Mouse (Mus musculus) midbrain, embryonic 13.5 days (tissue): ENCODE results near the gene Tnfrsf25. TPM values are rescaled to one million over a fixed set of nuclear protein-coding genes. Genes with fewer than 3 reads are reported as not detected.

ENCODE experiments used
- ATAC-seq: fragments of 200-750 bp; cut with Nextera tagmentation; 2 replicates; pipeline ENCODE4 v1.8.0; 2017; ENCODE audit warnings: mild to moderate bottlenecking, moderate TSS enrichment, moderate library complexity
- H3K27ac ChIP-seq: fragments of 300-500 bp; sonication (generic); 2 replicates; pipeline ENCODE4 v1.5.1; 2015; ENCODE audit warnings: inconsistent platforms, mild to moderate bottlenecking, moderate library complexity
- H3K27me3 ChIP-seq: fragments of 300-500 bp; sonication (generic); 2 replicates; pipeline ENCODE4 v1.6.1; 2015; ENCODE audit warnings: mild to moderate bottlenecking, inconsistent platforms
- H3K36me3 ChIP-seq: fragments of 300-500 bp; sonication (generic); 2 replicates; pipeline ENCODE4 v1.6.1; 2015; ENCODE audit warnings: mild to moderate bottlenecking, inconsistent platforms
- H3K4me1 ChIP-seq: fragments of 300-500 bp; sonication (generic); replicated peaks from 2 replicates; pipeline ENCODE4 v1.6.1; 2015; ENCODE audit warnings: inconsistent platforms
- H3K4me2 ChIP-seq: fragments of 300-500 bp; sonication (generic); replicated peaks from 2 replicates; pipeline ENCODE4 v1.6.1; 2015; ENCODE audit warnings: moderate library complexity, mild to moderate bottlenecking, inconsistent platforms
- H3K4me3 ChIP-seq: fragments of 300-500 bp; sonication (generic); replicated peaks from 2 replicates; pipeline ENCODE4 v1.5.1; 2015; ENCODE audit warnings: mild to moderate bottlenecking, inconsistent platforms
- H3K9ac ChIP-seq: fragments of 300-500 bp; sonication (generic); replicated peaks from 2 replicates; pipeline ENCODE4 v1.6.1; 2015; ENCODE audit warnings: mild to moderate bottlenecking, inconsistent platforms
- H3K9me3 ChIP-seq: fragments of 300-500 bp; sonication (generic); 2 replicates; pipeline ENCODE4 v1.6.1; 2016; ENCODE audit warnings: mild to moderate bottlenecking, inconsistent platforms
- WGBS: fragments of 180-500 bp; shearing (Covaris S2); methylation state at CpG from one replicate; pipeline ENCODE4 v1.1.7; 2015; 5-methylcytosine and 5-hydroxymethylcytosine counted together
- polyA plus RNA-seq: library from polyadenylated mRNA; unstranded; fragments of >200 nt; fragmentation: Nextera tagmentation; extraction: Ambion mirVana; gene quantifications from 2 replicates; pipeline ENCODE4 v1.2.1, GENCODE M21; 2015

Gene Tnfrsf25
- polyA plus RNA-seq, 1 experiment from 2014 or later: 0.87 TPM

DNA sequence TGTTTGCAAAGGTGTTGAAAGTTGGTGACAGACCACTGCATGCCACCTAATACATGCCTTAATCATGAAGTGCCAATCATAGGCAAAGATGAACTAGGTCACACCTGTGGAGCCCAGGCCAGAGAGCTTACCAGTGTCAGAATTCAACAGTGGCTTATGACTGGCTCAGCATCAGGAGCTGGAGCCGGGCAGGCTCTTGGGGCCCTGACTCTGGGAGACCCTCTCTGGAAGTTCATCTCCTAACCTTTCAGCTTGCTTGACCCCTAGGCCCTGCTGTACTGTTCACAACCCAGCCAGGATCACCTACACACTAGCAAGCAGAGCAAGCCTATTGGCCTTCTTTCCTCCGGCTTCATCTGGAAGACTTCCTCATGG is 21.1 kb downstream of the Tnfrsf25 start:
- no peak overlapping the region for H3K9ac ChIP-seq
- no peak overlapping the region for H3K4me3 ChIP-seq
- 89% methylated on average over 2 of the region's 2 CpGs for WGBS
- peaks cover 83% of the 10 kb centered on the region for H3K27me3 ChIP-seq
- no peak overlapping the region for H3K4me2 ChIP-seq
- no peak overlapping the region for H3K27ac ChIP-seq
- H3K36me3 ChIP-seq: no peaks in the 10 kb centered on the region
- no peak for ATAC-seq
- H3K9me3 ChIP-seq: no peaks in the 10 kb centered on the region
- H3K4me1 ChIP-seq: peaks cover 13% of the 10 kb centered on the region

DNA sequence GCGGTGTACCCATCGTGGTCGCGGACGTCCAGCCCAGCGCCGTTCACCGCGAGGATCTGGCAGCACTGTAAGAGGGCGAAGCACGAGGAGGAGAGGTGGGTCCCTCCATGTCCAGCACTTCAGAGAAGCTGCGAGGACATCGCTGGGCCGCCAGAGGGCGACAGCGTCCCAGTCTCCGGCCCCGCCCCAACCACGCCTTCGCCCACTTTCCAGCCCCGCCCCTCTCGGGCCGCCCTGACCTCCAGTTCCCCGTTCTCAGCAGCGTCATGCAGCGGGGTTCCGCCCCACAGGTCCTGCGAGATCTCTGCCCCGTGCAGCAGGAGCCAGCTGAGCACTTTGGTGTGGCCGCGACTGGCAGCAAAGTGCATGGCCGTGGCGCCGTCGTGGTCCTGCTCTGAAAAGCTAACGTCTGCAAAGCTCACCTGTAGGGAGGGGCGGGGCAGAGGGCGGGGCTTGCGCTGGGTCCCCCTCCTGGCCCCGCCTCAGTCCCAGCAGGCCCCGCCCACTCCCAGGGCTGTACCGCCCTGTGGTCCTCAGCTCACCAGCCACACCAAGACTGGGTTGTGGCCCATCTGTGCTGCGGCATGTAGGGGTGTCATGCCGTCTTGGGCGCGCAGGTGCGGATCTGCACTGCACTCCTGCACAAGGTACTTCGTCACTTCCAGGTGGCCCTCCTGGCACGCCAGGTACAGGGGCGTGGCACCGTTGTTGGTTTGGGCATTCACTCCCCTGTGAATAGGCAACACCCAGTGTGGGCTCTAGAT is 22.9 kb downstream of the Tnfrsf25 start:
- Histone ChIP-seq H3K4me3 (peak overlapping the region; percentile 38), H3K27me3 (peaks cover 71% of the 10 kb centered on the region), H3K4me1 (peaks cover 9% of the 10 kb centered on the region), H3K36me3 (no peaks in the 10 kb centered on the region), H3K4me2 (peak overlapping the region; percentile 59), H3K27ac (no peak overlapping the region), H3K9me3 (no peaks in the 10 kb centered on the region), H3K9ac (no peak overlapping the region)
- 2% methylated on average over 50 of the region's 51 CpGs for WGBS
- peak; percentile 75 for ATAC-seq

DNA sequence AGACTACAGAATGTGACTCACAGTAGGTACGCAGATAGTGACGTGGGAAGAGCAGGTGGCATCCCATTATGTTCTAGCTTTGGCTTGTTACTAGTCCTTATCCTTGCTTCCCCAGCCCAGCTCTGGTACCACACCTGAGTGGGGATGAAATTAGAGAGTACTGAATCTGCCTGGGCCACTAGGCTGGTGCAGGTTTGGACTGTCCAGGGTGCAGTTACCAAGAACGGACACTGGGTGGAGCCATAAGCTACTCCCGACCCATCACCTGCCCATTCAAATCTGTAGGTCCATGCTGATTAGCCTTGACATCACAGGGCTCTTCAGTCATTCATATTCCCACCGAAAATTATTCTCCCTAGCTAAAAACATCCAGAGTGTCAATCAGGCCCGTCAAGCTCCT is 24.7 kb downstream of the Tnfrsf25 start:
- H3K4me3 ChIP-seq: no peak overlapping the region
- no peaks in the 10 kb centered on the region for H3K36me3 ChIP-seq
- H3K27ac ChIP-seq: no peak overlapping the region
- ATAC-seq: no peak
- H3K9ac ChIP-seq: no peak overlapping the region
- H3K4me2 ChIP-seq: no peak overlapping the region
- H3K27me3 ChIP-seq: peaks cover 58% of the 10 kb centered on the region
- H3K4me1 ChIP-seq: peaks cover 9% of the 10 kb centered on the region
- WGBS: 31% methylated on average over 6 of the region's 6 CpGs
- H3K9me3 ChIP-seq: no peaks in the 10 kb centered on the region

DNA sequence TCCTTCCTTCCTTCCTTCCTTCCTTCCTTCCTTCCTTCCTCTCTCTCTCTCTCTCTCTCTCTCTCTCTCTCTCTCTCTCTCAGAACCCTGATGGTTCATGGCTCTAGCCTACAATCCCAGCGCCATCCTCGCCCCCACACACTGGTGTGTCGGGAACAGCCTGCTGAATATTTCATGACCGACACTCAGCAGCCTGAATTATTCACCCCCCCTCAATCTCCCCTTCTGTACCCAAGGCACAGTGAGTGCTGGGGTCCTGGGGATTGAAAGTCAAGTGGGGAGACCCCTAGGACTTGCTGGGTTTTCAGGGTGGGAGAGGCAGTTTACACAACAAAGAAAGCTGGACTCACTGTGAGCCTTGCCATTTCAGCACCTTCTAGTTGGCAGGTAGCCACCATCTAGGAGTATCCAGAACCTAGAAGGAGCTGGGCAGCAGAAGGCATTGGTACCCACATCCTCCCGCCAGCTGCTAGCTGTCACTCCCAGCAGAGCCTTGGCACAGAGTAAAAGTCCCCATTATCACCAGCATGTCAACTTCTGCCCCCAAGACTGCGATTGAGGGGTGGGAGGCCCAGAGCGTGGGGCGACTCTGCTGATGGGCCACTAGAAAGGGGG is 25.9 kb downstream of the Tnfrsf25 start:
- no peak overlapping the region for H3K4me3 ChIP-seq
- no peak overlapping the region for H3K4me2 ChIP-seq
- ATAC-seq: no peak
- peaks cover 9% of the 10 kb centered on the region for H3K4me1 ChIP-seq
- H3K9ac ChIP-seq: no peak overlapping the region
- H3K36me3 ChIP-seq: no peaks in the 10 kb centered on the region
- H3K27me3 ChIP-seq: peaks cover 49% of the 10 kb centered on the region
- H3K9me3 ChIP-seq: no peaks in the 10 kb centered on the region
- WGBS: 62% methylated on average over 8 of the region's 8 CpGs
- no peak overlapping the region for H3K27ac ChIP-seq

DNA sequence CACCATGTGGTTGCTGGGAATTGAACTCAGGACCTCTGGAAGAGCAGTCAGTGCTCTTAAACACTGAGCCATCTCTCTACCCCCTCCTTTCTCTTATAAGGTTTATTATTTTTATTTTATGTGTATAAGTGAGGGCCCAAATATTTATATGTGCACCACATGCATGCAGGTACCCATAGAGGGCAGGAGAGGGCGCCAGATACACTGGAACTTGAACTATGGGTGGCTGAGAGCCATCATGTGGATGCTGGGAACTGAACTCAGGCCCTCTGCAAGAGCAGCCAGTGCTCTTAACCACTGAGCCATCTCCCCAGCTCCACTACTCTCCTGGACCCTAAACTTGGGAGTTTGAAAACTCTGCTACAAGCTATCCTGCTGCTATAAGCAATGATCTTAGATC is 27.9 kb downstream of the Tnfrsf25 start:
- 14% methylated on average over 1 of the region's 1 CpGs for WGBS
- Histone ChIP-seq H3K27ac (no peak overlapping the region), H3K9ac (no peak overlapping the region), H3K4me2 (no peak overlapping the region), H3K9me3 (no peaks in the 10 kb centered on the region), H3K4me3 (no peak overlapping the region), H3K36me3 (no peaks in the 10 kb centered on the region), H3K27me3 (peaks cover 36% of the 10 kb centered on the region), H3K4me1 (peaks cover 4% of the 10 kb centered on the region)
- no peak for ATAC-seq

DNA sequence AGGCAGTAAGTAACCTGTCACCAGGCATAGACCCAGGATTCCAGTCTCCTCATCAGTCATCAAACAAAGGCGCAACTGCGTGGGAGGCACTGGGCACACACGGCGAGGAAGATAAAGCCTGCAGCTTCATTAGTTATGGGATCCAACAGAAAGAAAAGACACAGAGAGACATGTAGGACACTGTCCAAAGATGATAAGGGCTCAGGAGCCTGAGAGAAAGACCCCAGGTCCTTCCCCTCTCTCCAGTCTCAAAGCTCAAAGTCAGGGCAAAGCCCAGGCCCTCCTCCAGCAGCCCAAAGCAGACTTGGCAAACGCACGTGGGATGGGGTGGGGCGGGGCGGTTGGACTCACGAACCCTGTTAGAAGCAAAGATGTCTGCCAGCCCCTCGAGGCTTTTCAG is 29.7 kb downstream of the Tnfrsf25 start:
- Histone ChIP-seq H3K27ac (no peak overlapping the region), H3K27me3 (peaks cover 42% of the 10 kb centered on the region), H3K4me2 (no peak overlapping the region), H3K9me3 (no peaks in the 10 kb centered on the region), H3K4me1 (no peaks in the 10 kb centered on the region), H3K36me3 (no peaks in the 10 kb centered on the region), H3K4me3 (no peak overlapping the region), H3K9ac (no peak overlapping the region)
- 79% methylated on average over 10 of the region's 10 CpGs for WGBS
- ATAC-seq: no peak

DNA sequence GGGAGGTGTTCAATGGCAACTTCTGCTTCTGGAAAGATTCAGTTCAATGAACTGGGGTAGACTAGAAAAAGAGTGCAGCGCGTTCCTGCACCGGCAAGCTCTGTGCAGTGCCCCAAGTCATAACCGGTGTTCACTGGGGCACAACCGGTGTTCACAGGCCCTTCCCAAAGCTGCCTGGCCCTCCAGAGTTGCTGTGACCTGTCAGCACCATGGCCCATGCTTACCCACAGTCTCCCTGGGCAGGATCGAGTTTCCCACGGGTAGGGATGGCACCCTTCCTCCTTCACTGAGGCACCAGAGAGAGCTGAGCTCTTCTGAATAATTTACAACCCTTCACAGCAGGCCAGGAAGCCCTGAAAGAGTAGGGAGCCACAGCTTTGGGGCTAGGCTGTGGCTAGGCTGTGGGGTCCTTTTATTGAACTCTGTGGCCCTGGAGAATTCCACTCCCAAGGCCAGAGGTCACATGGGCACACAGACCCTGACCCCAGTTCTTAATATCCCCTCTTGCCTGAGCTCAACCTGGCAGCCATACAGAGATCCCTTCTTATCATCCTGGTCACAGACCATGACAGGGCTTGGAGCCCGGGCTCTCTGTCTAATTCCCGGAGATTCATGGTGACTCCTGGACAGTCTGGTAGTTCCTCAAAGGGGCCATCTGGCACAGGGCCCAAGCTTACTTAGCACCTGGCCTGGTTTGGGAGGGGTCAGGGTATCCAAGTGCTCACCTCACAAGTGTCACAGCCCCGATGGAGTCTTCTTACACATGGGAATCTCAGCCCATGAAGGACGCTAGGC is 30.5 kb downstream of the Tnfrsf25 start:
- H3K9ac ChIP-seq: no peak overlapping the region
- 72% methylated on average over 11 of the region's 11 CpGs for WGBS
- no peak overlapping the region for H3K4me3 ChIP-seq
- no peaks in the 10 kb centered on the region for H3K4me1 ChIP-seq
- no peaks in the 10 kb centered on the region for H3K9me3 ChIP-seq
- H3K4me2 ChIP-seq: no peak overlapping the region
- no peak overlapping the region for H3K27ac ChIP-seq
- no peaks in the 10 kb centered on the region for H3K36me3 ChIP-seq
- ATAC-seq: no peak
- H3K27me3 ChIP-seq: peaks cover 43% of the 10 kb centered on the region

DNA sequence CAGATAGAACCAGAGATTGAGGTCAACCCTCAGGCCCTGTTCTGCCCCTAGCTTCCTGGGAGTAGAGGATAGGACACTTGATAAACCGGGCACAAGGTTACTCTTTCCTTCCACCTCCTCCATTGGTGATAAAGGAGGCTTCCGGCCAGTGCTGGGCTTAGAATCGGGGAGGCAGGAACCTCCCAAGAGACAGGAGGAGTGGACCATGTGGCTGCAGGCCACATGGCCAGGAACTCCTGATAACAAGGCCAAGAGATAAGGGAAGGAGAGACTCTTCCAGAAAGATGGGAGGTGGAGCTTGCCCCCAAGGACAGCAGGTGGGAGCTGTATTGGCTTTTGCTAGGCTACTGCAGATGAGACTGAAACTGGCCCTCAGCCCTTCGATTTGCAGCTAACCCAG is 34.8 kb downstream of the Tnfrsf25 start:
- no peaks in the 10 kb centered on the region for H3K9me3 ChIP-seq
- no peak overlapping the region for H3K4me3 ChIP-seq
- peaks cover 72% of the 10 kb centered on the region for H3K27me3 ChIP-seq
- 80% methylated on average over 4 of the region's 4 CpGs for WGBS
- no peak for ATAC-seq
- H3K27ac ChIP-seq: no peak overlapping the region
- H3K36me3 ChIP-seq: no peaks in the 10 kb centered on the region
- peaks cover 16% of the 10 kb centered on the region for H3K4me1 ChIP-seq
- no peak overlapping the region for H3K9ac ChIP-seq
- no peak overlapping the region for H3K4me2 ChIP-seq

DNA sequence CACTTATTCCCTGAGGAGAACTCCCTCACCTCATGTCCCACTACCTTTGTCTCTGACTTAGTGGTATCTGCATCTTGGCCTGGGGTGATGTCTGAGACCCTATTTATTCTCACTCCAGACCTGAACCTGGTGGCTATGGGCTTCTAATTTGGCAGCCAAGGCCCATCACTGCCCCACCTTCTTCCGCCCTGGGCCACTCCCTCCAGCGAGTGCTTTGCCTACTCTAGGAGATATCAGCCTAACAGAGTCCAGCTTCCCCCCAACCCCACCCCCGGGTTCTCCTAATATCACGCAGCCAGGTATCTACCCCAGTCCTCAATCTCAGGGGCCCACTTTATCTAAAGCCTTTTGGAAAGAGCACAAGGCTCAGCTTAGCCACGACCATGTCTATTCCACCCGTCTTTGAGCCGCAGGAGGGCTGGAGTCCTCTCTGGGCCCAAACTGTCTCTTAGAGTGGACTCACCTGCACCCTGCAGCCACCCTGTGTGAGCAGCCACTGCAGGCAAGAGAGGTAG is 35.8 kb downstream of the Tnfrsf25 start:
- Histone ChIP-seq H3K27ac (no peak overlapping the region), H3K9me3 (no peaks in the 10 kb centered on the region), H3K4me2 (peak overlapping the region; percentile 53), H3K4me1 (peaks cover 16% of the 10 kb centered on the region), H3K27me3 (peaks cover 78% of the 10 kb centered on the region), H3K4me3 (peak overlapping the region; percentile 29), H3K36me3 (no peaks in the 10 kb centered on the region), H3K9ac (no peak overlapping the region)
- 20% methylated on average over 7 of the region's 7 CpGs for WGBS
- ATAC-seq: 0 out of 2 replicates have a peak, but pooled peaks have one; percentile 5

DNA sequence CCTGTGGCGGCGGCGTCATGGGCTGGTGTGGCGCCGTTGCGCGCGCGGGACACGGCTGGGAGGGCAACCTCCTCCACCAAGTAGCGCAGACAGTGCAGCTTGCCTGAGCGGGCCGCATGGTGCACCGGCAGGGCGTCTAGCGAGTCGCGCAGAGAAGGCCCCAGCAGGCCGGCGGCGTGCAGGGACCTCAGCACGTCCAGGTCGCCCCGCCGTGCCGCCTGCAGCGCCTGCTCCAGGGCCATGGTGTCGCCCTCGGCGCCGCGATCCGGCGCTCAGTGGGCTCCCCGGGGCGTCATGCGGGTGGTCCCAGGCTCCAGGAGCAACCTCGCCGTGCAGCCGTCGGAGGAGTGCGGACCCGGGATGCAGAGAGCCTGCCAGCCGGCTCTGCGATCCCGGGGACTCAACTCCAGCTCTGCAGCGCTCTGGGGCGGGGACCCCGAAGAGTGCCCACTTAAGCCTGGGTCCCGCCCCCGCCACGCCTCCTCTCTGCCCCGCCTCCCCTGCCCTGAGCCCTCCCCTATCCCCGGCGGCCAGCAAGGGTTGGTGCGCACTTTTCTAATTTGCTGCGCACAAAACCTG is 36.3 kb downstream of the Tnfrsf25 start, which contains the start of gene Espn:
Gene Espn, minus strand, starts transcription at position 406 of the 579 bp plus-strand sequence.
- Histone ChIP-seq H3K36me3 (no peaks in the 10 kb centered on the region), H3K4me1 (peaks cover 16% of the 10 kb centered on the region), H3K9me3 (no peaks in the 10 kb centered on the region), H3K27ac (no peak within 1 kb of the TSS), H3K9ac (no peak within 1 kb of the TSS; the same call in 1 of the 2 replicates), H3K4me3 (peak within 1 kb of the TSS; percentile 29), H3K27me3 (peaks cover 82% of the 10 kb centered on the region), H3K4me2 (peak within 1 kb of the TSS; percentile 53)
- under 1% methylated on average over 57 of the region's 57 CpGs for WGBS
- peak; percentile 69 for ATAC-seq

DNA sequence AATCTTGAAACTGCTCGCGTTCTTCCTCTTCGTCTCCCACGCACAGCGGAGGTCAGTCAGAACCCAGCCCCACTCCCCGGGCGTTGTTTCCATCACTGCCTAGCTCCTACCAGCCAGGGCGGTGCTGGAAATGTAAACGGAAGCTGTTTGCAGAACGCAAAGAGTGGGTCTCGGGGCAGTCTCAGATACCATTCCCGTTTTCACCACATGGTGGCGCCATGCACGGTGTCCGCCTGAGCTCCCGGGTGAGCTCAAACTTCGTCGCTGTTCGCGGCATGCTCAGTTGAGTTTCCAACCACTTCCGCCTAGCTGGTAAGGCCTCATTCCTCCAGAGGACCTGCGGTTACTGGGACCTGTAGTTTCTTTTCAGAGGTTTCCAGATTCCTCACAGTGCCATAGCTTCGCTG is 38.0 kb downstream of the Tnfrsf25 start:
- Histone ChIP-seq H3K9me3 (no peaks in the 10 kb centered on the region), H3K27ac (no peak overlapping the region), H3K4me3 (no peak overlapping the region), H3K9ac (no peak overlapping the region), H3K4me1 (peaks cover 25% of the 10 kb centered on the region), H3K4me2 (peak overlapping the region; percentile 40), H3K27me3 (peaks cover 94% of the 10 kb centered on the region), H3K36me3 (no peaks in the 10 kb centered on the region)
- ATAC-seq: no peak
- WGBS: 2% methylated on average over 23 of the region's 23 CpGs
